Mouse (Mus musculus) spleen, adult 12 weeks (tissue): ENCODE data around the gene Mettl7a1.
A peak's percentile ranks its signal among the peaks of the same experiment; 100 is the strongest.
"Not testable (repeated sequence)": the region's sequence is repeated elsewhere in the genome, so short reads cannot be mapped to it uniquely, and the experiment has no call there.

ENCODE experiments used
- DNase-seq: peaks from one replicate; pipeline ENCODE4 v3.0.0; 2022; ENCODE audit warnings: low spot score

The Mettl7a1 gene

GRCm38 (mm10) chr15:100301556-100301955, 2.4 kb upstream of the Mettl7a1 start:
- DNase-seq: no peak

- DNase-seq: no peak
Observed at GRCm38 (mm10) chr15:100303428-100304018, 417 bp upstream of the Mettl7a1 start.

- no peak for DNase-seq
Observed at GRCm38 (mm10) chr15:100306201-100306600, 2.3 kb downstream of the Mettl7a1 start.

GRCm38 (mm10) chr15:100307438-100308096, 3.6 kb downstream of the Mettl7a1 start:
- peak; percentile 47 for DNase-seq

GRCm38 (mm10) chr15:100312346-100312745, 8.4 kb downstream of the Mettl7a1 start:
- DNase-seq: no peak

GRCm38 (mm10) chr15:100314448-100315145, 10.7 kb downstream of the Mettl7a1 start:
- DNase-seq: no peak

GRCm38 (mm10) chr15:100318014-100318671, 14.2 kb downstream of the Mettl7a1 start:
- DNase-seq: not testable (repeated sequence)

GRCm38 (mm10) chr15:100319884-100320283, 15.9 kb downstream of the Mettl7a1 start:
- no peak for DNase-seq

GRCm38 (mm10) chr15:100320295-100320905, 16.5 kb downstream of the Mettl7a1 start:
- no peak for DNase-seq

- no peak for DNase-seq
Observed at GRCm38 (mm10) chr15:100321134-100321533, 17.2 kb downstream of the Mettl7a1 start.

GRCm38 (mm10) chr15:100324021-100324591, 20.2 kb downstream of the Mettl7a1 start:
- peak; percentile 22 for DNase-seq

GRCm38 (mm10) chr15:100325235-100325634, 21.3 kb downstream of the Mettl7a1 start:
- DNase-seq: no peak

GRCm38 (mm10) chr15:100328089-100328488, 24.1 kb downstream of the Mettl7a1 start:
- not testable (repeated sequence) for DNase-seq

GRCm38 (mm10) chr15:100329336-100329735, 25.4 kb downstream of the Mettl7a1 start:
- not testable (repeated sequence) for DNase-seq

GRCm38 (mm10) chr15:100330739-100331138, 26.8 kb downstream of the Mettl7a1 start:
- DNase-seq: no peak

- DNase-seq: not testable (repeated sequence)
Observed at GRCm38 (mm10) chr15:100332077-100332961, 28.4 kb downstream of the Mettl7a1 start.

- DNase-seq: no peak
Observed at GRCm38 (mm10) chr15:100334629-100335028, 30.7 kb downstream of the Mettl7a1 start, which contains the start of gene Mettl7a3. Gene Mettl7a3, plus strand, starts transcription at chr15:100334929.

GRCm38 (mm10) chr15:100337328-100337727, 33.4 kb downstream of the Mettl7a1 start:
- DNase-seq: not testable (repeated sequence)

- peak; percentile 10 for DNase-seq
Observed at GRCm38 (mm10) chr15:100337847-100338246, 33.9 kb downstream of the Mettl7a1 start.

GRCm38 (mm10) chr15:100341314-100341980, 37.5 kb downstream of the Mettl7a1 start:
- not testable (repeated sequence) for DNase-seq
